Mouse (Mus musculus): ENCODE results near the gene Slc37a2.
A peak's percentile ranks its signal among the peaks of the same experiment; 100 is the strongest.

Slc37a2 gene

GRCm38 (mm10) chr9:37214327-37215060, 41.0 kb downstream of the Slc37a2 start:
- no peak for DNase-seq (ENCODE audit: low spot score)

GRCm38 (mm10) chr9:37213060-37213738, 42.3 kb downstream of the Slc37a2 start:
- DNase-seq (ENCODE audit: low spot score), result no peak

- peak; percentile 92 for DNase-seq (ENCODE audit: low spot score)
Observed at GRCm38 (mm10) chr9:37207929-37208411, 47.6 kb downstream of the Slc37a2 start, which contains the start of gene Tmem218. Gene Tmem218, plus strand, starts transcription at chr9:37208223.

- no peak for DNase-seq (ENCODE audit: low spot score)
Observed at GRCm38 (mm10) chr9:37203884-37204283, 51.7 kb downstream of the Slc37a2 start.

GRCm38 (mm10) chr9:37200414-37200813, 55.1 kb downstream of the Slc37a2 start:
- DNase-seq (ENCODE audit: low spot score), result no peak

- no peak for DNase-seq (ENCODE audit: low spot score)
Observed at GRCm38 (mm10) chr9:37197067-37197466, 58.5 kb downstream of the Slc37a2 start.

GRCm38 (mm10) chr9:37188024-37188423, 67.5 kb downstream of the Slc37a2 start:
- no peak for DNase-seq (ENCODE audit: low spot score)

GRCm38 (mm10) chr9:37187407-37187806, 68.1 kb downstream of the Slc37a2 start:
- DNase-seq (ENCODE audit: low spot score), result no peak

- DNase-seq (ENCODE audit: low spot score), result no peak
Observed at GRCm38 (mm10) chr9:37183176-37183575, 72.4 kb downstream of the Slc37a2 start.

GRCm38 (mm10) chr9:37181596-37181995, 73.9 kb downstream of the Slc37a2 start:
- DNase-seq (ENCODE audit: low spot score), result no peak

- DNase-seq (ENCODE audit: low spot score), result no peak
Observed at GRCm38 (mm10) chr9:37179596-37179995, 75.9 kb downstream of the Slc37a2 start.

GRCm38 (mm10) chr9:37178911-37179310, 76.6 kb downstream of the Slc37a2 start:
- DNase-seq (ENCODE audit: low spot score), result no peak
